Mouse (Mus musculus): ENCODE measurements around the gene Kat2b. TPM values are rescaled to one million over a fixed set of nuclear protein-coding genes. Genes with fewer than 3 reads are reported as not detected.

Gene Kat2b
- polyA plus RNA-seq, 1 experiment from 2014 or later: 8.7 TPM

- DNase-seq (ENCODE audit: low spot score): no peak
- no peak for ATAC-seq (replicated peaks; ENCODE audit: low FRiP score)
- 89% methylated on average over 9 of the region's 9 CpGs for WGBS
These were observed 57.1 kb downstream of the Kat2b start for GRCm38 (mm10) chr17:53623762-53624161.

GRCm38 (mm10) chr17:53626160-53626559 lies 59.5 kb downstream of the Kat2b start:
- Histone ChIP-seq H3K27ac (ENCODE audit: low read depth, low read length) (no peak overlapping the region), H3K27me3 (replicated peaks; ENCODE audit: control insufficient read depth, insufficient read depth, low read length) (no peaks in the 10 kb centered on the region), H3K4me3 (ENCODE audit: low read depth, low read length) (no peak overlapping the region), H3K4me2 (no peak overlapping the region), H3K9ac (ENCODE audit: low read depth, low read length) (no peak overlapping the region), H3K36me3 (ENCODE audit: control insufficient read depth, insufficient read depth, low read length) (peaks cover 4% of the 10 kb centered on the region; the same call in 1 of the 2 replicates), H3K9me3 (ENCODE audit: control insufficient read depth, low read length) (no peaks in the 10 kb centered on the region), H3K4me1 (replicated peaks; ENCODE audit: control insufficient read depth, insufficient read depth, low read length) (peaks cover 13% of the 10 kb centered on the region)
- no peak for DNase-seq (ENCODE audit: low spot score)
- 85% methylated on average over 3 of the region's 3 CpGs for WGBS
- no peak for ATAC-seq (replicated peaks; ENCODE audit: low FRiP score)

More at GRCm38 (mm10) chr17:53623762-53624161, 57.1 kb downstream of the Kat2b start:
- no peaks in the 10 kb centered on the region for H3K27me3 ChIP-seq (replicated peaks; ENCODE audit: control insufficient read depth, insufficient read depth, low read length)
- peaks cover 13% of the 10 kb centered on the region for H3K4me1 ChIP-seq (replicated peaks; ENCODE audit: control insufficient read depth, insufficient read depth, low read length)
- no peaks in the 10 kb centered on the region for H3K36me3 ChIP-seq (ENCODE audit: control insufficient read depth, insufficient read depth, low read length)
- no peak overlapping the region for H3K4me3 ChIP-seq (ENCODE audit: low read depth, low read length)
- no peak overlapping the region for H3K27ac ChIP-seq (ENCODE audit: low read depth, low read length)
- H3K9ac ChIP-seq (ENCODE audit: low read depth, low read length): no peak overlapping the region
- H3K9me3 ChIP-seq (ENCODE audit: control insufficient read depth, low read length): no peaks in the 10 kb centered on the region
- H3K4me2 ChIP-seq: no peak overlapping the region

GRCm38 (mm10) chr17:53627497-53627896 lies 60.8 kb downstream of the Kat2b start:
- no peak overlapping the region for H3K9ac ChIP-seq (ENCODE audit: low read depth, low read length)
- 82% methylated on average over 4 of the region's 4 CpGs for WGBS
- H3K4me3 ChIP-seq (ENCODE audit: low read depth, low read length): no peak overlapping the region
- no peak for ATAC-seq (replicated peaks; ENCODE audit: low FRiP score)
- no peak overlapping the region for H3K27ac ChIP-seq (ENCODE audit: low read depth, low read length)
- peaks cover 3% of the 10 kb centered on the region for H3K4me1 ChIP-seq (replicated peaks; ENCODE audit: control insufficient read depth, insufficient read depth, low read length)
- no peaks in the 10 kb centered on the region for H3K27me3 ChIP-seq (replicated peaks; ENCODE audit: control insufficient read depth, insufficient read depth, low read length)
- no peak overlapping the region for H3K4me2 ChIP-seq
- no peak for DNase-seq (ENCODE audit: low spot score)
- no peaks in the 10 kb centered on the region for H3K9me3 ChIP-seq (ENCODE audit: control insufficient read depth, low read length)
- peaks cover 5% of the 10 kb centered on the region for H3K36me3 ChIP-seq (ENCODE audit: control insufficient read depth, insufficient read depth, low read length)

- H3K9ac ChIP-seq (ENCODE audit: low read depth, low read length): no peak overlapping the region
- no peaks in the 10 kb centered on the region for H3K4me1 ChIP-seq (replicated peaks; ENCODE audit: control insufficient read depth, insufficient read depth, low read length)
- H3K36me3 ChIP-seq (ENCODE audit: control insufficient read depth, insufficient read depth, low read length): peaks cover 8% of the 10 kb centered on the region
- H3K4me2 ChIP-seq: no peak overlapping the region
- H3K9me3 ChIP-seq (ENCODE audit: control insufficient read depth, low read length): no peaks in the 10 kb centered on the region
- 71% methylated on average over 5 of the region's 5 CpGs for WGBS
- no peak overlapping the region for H3K27ac ChIP-seq (ENCODE audit: low read depth, low read length)
- no peak overlapping the region for H3K4me3 ChIP-seq (ENCODE audit: low read depth, low read length)
- ATAC-seq (replicated peaks; ENCODE audit: low FRiP score) (no peak), DNase-seq (ENCODE audit: low spot score) (no peak)
- no peaks in the 10 kb centered on the region for H3K27me3 ChIP-seq (replicated peaks; ENCODE audit: control insufficient read depth, insufficient read depth, low read length)
These were observed 61.5 kb downstream of the Kat2b start for GRCm38 (mm10) chr17:53628131-53628530.

GRCm38 (mm10) chr17:53631344-53631743 lies 64.7 kb downstream of the Kat2b start:
- H3K4me3 ChIP-seq (ENCODE audit: low read depth, low read length): no peak overlapping the region

GRCm38 (mm10) chr17:53643360-53643759 lies 76.7 kb downstream of the Kat2b start:
- no peak overlapping the region for H3K4me2 ChIP-seq
- WGBS: 87% methylated on average over 4 of the region's 4 CpGs
- DNase-seq (ENCODE audit: low spot score): no peak
- no peaks in the 10 kb centered on the region for H3K27me3 ChIP-seq (replicated peaks; ENCODE audit: control insufficient read depth, insufficient read depth, low read length)
- H3K9ac ChIP-seq (ENCODE audit: low read depth, low read length): no peak overlapping the region
- no peaks in the 10 kb centered on the region for H3K9me3 ChIP-seq (ENCODE audit: control insufficient read depth, low read length)
- peaks cover 16% of the 10 kb centered on the region; the same call in 1 of the 2 replicates for H3K36me3 ChIP-seq (ENCODE audit: control insufficient read depth, insufficient read depth, low read length)
- H3K4me1 ChIP-seq (replicated peaks; ENCODE audit: control insufficient read depth, insufficient read depth, low read length): no peaks in the 10 kb centered on the region
- no peak overlapping the region for H3K4me3 ChIP-seq (ENCODE audit: low read depth, low read length)
- H3K27ac ChIP-seq (ENCODE audit: low read depth, low read length): no peak overlapping the region
- no peak for ATAC-seq (replicated peaks; ENCODE audit: low FRiP score)

More at GRCm38 (mm10) chr17:53631344-53631743, 64.7 kb downstream of the Kat2b start:
- H3K27ac ChIP-seq (ENCODE audit: low read depth, low read length): no peak overlapping the region
- H3K9me3 ChIP-seq (ENCODE audit: control insufficient read depth, low read length): no peaks in the 10 kb centered on the region
- peaks cover 8% of the 10 kb centered on the region for H3K36me3 ChIP-seq (ENCODE audit: control insufficient read depth, insufficient read depth, low read length)
- no peaks in the 10 kb centered on the region for H3K27me3 ChIP-seq (replicated peaks; ENCODE audit: control insufficient read depth, insufficient read depth, low read length)
- DNase-seq (ENCODE audit: low spot score): no peak
- no peaks in the 10 kb centered on the region for H3K4me1 ChIP-seq (replicated peaks; ENCODE audit: control insufficient read depth, insufficient read depth, low read length)
- no peak overlapping the region for H3K4me2 ChIP-seq
- ATAC-seq (replicated peaks; ENCODE audit: low FRiP score): no peak
- no peak overlapping the region for H3K9ac ChIP-seq (ENCODE audit: low read depth, low read length)

- Histone ChIP-seq H3K9me3 (ENCODE audit: control insufficient read depth, low read length) (no peaks in the 10 kb centered on the region), H3K4me2 (no peak overlapping the region), H3K36me3 (ENCODE audit: control insufficient read depth, insufficient read depth, low read length) (peaks cover 4% of the 10 kb centered on the region; the same call in 1 of the 2 replicates), H3K27me3 (replicated peaks; ENCODE audit: control insufficient read depth, insufficient read depth, low read length) (no peaks in the 10 kb centered on the region), H3K27ac (ENCODE audit: low read depth, low read length) (no peak overlapping the region), H3K4me1 (replicated peaks; ENCODE audit: control insufficient read depth, insufficient read depth, low read length) (no peaks in the 10 kb centered on the region), H3K4me3 (ENCODE audit: low read depth, low read length) (no peak overlapping the region), H3K9ac (ENCODE audit: low read depth, low read length) (no peak overlapping the region)
- DNase-seq (ENCODE audit: low spot score): no peak
- WGBS: 79% methylated on average over 2 of the region's 2 CpGs
- no peak for ATAC-seq (replicated peaks; ENCODE audit: low FRiP score)
These were observed 83.6 kb downstream of the Kat2b start for GRCm38 (mm10) chr17:53650251-53650661.

GRCm38 (mm10) chr17:53654596-53654995 lies 87.9 kb downstream of the Kat2b start:
- Histone ChIP-seq H3K4me3 (ENCODE audit: low read depth, low read length) (no peak overlapping the region), H3K27ac (ENCODE audit: low read depth, low read length) (no peak overlapping the region), H3K36me3 (ENCODE audit: control insufficient read depth, insufficient read depth, low read length) (peaks cover 5% of the 10 kb centered on the region), H3K4me2 (no peak overlapping the region), H3K9ac (ENCODE audit: low read depth, low read length) (no peak overlapping the region), H3K4me1 (replicated peaks; ENCODE audit: control insufficient read depth, insufficient read depth, low read length) (no peaks in the 10 kb centered on the region), H3K27me3 (replicated peaks; ENCODE audit: control insufficient read depth, insufficient read depth, low read length) (no peaks in the 10 kb centered on the region), H3K9me3 (ENCODE audit: control insufficient read depth, low read length) (no peaks in the 10 kb centered on the region)
- WGBS: 89% methylated on average over 4 of the region's 4 CpGs
- DNase-seq (ENCODE audit: low spot score) (no peak), ATAC-seq (replicated peaks; ENCODE audit: low FRiP score) (no peak)

- DNase-seq (ENCODE audit: low spot score) (no peak), ATAC-seq (replicated peaks; ENCODE audit: low FRiP score) (no peak)
- Histone ChIP-seq H3K9ac (ENCODE audit: low read depth, low read length) (no peak overlapping the region), H3K27me3 (replicated peaks; ENCODE audit: control insufficient read depth, insufficient read depth, low read length) (no peaks in the 10 kb centered on the region), H3K4me2 (no peak overlapping the region), H3K36me3 (ENCODE audit: control insufficient read depth, insufficient read depth, low read length) (peaks cover 5% of the 10 kb centered on the region), H3K27ac (ENCODE audit: low read depth, low read length) (no peak overlapping the region), H3K4me1 (replicated peaks; ENCODE audit: control insufficient read depth, insufficient read depth, low read length) (no peaks in the 10 kb centered on the region), H3K4me3 (ENCODE audit: low read depth, low read length) (no peak overlapping the region), H3K9me3 (ENCODE audit: control insufficient read depth, low read length) (no peaks in the 10 kb centered on the region)
- 92% methylated on average over 6 of the region's 6 CpGs for WGBS
These were observed 88.4 kb downstream of the Kat2b start for GRCm38 (mm10) chr17:53655081-53655480.
